Mouse (Mus musculus): ENCODE measurements around the gene Gm43517. TPM values are rescaled to one million over a fixed set of nuclear protein-coding genes. Genes with fewer than 3 reads are reported as not detected.

Gene Gm43517
- polyA plus RNA-seq, 1 experiment from 2014 or later: not detected

DNA sequence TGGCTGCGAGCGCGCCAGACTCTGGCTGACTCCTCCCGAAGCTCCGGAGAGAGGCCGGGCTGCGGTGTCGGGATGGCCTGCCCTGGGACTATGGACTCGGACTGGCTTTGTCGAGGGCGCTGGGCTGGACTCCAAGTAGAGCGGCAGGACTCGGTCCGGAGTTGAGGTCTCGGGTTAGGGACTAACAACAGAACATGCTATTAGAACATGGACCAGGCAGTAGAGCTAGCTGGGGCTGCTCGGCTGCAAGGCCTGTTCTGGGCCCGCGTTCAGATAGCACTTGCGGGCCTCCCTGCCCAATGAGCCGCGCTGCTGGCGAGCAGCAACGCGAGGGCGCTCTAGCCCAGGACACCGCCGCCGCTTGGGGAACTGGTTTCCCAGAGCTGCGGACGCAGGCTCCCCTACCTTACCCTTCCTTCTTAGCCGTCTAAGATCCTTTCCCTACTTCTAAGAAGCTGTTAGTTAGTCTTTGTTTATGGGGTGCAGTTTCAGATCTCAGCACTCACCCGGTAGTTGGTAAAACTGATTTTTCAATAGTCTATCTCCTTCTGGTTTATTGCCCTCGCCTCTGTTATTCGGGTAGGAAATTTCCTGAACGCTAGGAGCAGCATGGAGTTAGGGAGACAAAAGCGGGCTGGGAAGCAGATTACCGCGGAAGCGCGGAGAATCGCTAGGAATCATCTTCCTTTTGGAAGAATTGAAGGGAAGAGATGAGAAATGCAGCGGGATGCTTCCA lies 6.5 kb downstream of the Gm43517 start:
- Histone ChIP-seq H3K9me3 (ENCODE audit: control insufficient read depth, low read length) (no peaks in the 10 kb centered on the region), H3K27me3 (replicated peaks; ENCODE audit: control insufficient read depth, insufficient read depth, low read length) (peaks cover 86% of the 10 kb centered on the region), H3K27ac (ENCODE audit: low read depth) (no peak overlapping the region), H3K4me2 (ENCODE audit: low read length) (peak overlapping the region; percentile 26; the same call in 1 of the 2 replicates), H3K9ac (ENCODE audit: low read length) (no peak overlapping the region), H3K4me3 (ENCODE audit: low read depth, low read length) (peak overlapping the region; percentile 6; the same call in 1 of the 2 replicates), H3K4me1 (replicated peaks; ENCODE audit: control insufficient read depth, insufficient read depth, low read length) (no peaks in the 10 kb centered on the region), H3K36me3 (ENCODE audit: control insufficient read depth, insufficient read depth, low read length) (no peaks in the 10 kb centered on the region)
- 2% methylated on average over 42 of the region's 42 CpGs for WGBS
- ATAC-seq (replicated peaks; ENCODE audit: low FRiP score, low TSS enrichment, low read depth): peak; percentile 81
- DNase-seq (ENCODE audit: low spot score): peak; percentile 84

DNA sequence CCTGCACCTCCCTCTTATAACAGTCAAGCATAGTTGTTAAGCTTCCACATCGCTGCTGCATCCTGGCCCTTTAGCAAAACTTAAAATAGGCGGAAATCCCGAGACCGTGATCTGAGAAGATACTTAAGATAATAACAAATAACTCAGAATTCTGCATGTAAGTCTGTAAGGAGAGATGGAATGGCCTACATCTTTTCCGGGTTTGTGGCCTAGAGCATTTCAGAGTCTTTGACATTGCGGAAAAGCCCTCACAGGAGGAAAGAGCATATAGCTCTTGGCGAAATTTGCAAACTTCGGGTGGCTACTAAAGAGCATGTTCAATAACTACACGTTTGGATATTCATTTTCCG lies 7.0 kb downstream of the Gm43517 start:
- H3K4me1 ChIP-seq (replicated peaks; ENCODE audit: control insufficient read depth, insufficient read depth, low read length): no peaks in the 10 kb centered on the region
- peak overlapping the region; percentile 18; the same call in 1 of the 2 replicates for H3K4me2 ChIP-seq (ENCODE audit: low read length)
- DNase-seq (ENCODE audit: low spot score): no peak
- H3K36me3 ChIP-seq (ENCODE audit: control insufficient read depth, insufficient read depth, low read length): no peaks in the 10 kb centered on the region
- peaks cover 87% of the 10 kb centered on the region for H3K27me3 ChIP-seq (replicated peaks; ENCODE audit: control insufficient read depth, insufficient read depth, low read length)
- 2% methylated on average over 10 of the region's 10 CpGs for WGBS
- no peak for ATAC-seq (replicated peaks; ENCODE audit: low FRiP score, low TSS enrichment, low read depth)
- H3K4me3 ChIP-seq (ENCODE audit: low read depth, low read length): 0 out of 2 replicates have a peak overlapping the region, but pooled peaks have one; percentile 4
- H3K9ac ChIP-seq (ENCODE audit: low read length): no peak overlapping the region
- H3K27ac ChIP-seq (ENCODE audit: low read depth): no peak overlapping the region
- no peaks in the 10 kb centered on the region for H3K9me3 ChIP-seq (ENCODE audit: control insufficient read depth, low read length)

DNA sequence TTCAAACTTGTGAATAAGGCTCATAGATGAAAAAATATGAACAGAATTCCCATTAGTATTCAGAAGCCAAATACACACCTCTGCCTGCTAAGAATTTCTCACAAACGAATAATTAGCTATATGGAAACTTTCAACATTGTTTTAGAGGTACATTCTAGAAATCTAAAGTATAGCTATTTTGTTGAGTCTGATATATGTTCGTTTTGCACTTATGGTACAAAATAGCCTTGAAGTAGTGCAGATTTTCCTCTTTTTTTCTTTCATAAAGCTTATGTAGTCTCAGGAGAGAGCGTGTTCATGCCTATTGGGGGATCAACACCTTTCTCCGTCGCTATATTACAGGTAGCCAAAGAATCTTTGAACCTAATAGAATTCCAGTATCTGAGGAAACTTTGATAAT lies 7.9 kb downstream of the Gm43517 start:
- no peak overlapping the region for H3K9ac ChIP-seq (ENCODE audit: low read length)
- no peak overlapping the region for H3K27ac ChIP-seq (ENCODE audit: low read depth)
- no peak for DNase-seq (ENCODE audit: low spot score)
- ATAC-seq (replicated peaks; ENCODE audit: low FRiP score, low TSS enrichment, low read depth): no peak
- no peaks in the 10 kb centered on the region for H3K9me3 ChIP-seq (ENCODE audit: control insufficient read depth, low read length)
- WGBS: 8% methylated on average over 5 of the region's 5 CpGs
- no peak overlapping the region for H3K4me3 ChIP-seq (ENCODE audit: low read depth, low read length)
- no peaks in the 10 kb centered on the region for H3K4me1 ChIP-seq (replicated peaks; ENCODE audit: control insufficient read depth, insufficient read depth, low read length)
- H3K36me3 ChIP-seq (ENCODE audit: control insufficient read depth, insufficient read depth, low read length): no peaks in the 10 kb centered on the region
- H3K4me2 ChIP-seq (ENCODE audit: low read length): no peak overlapping the region
- peaks cover 92% of the 10 kb centered on the region for H3K27me3 ChIP-seq (replicated peaks; ENCODE audit: control insufficient read depth, insufficient read depth, low read length)

DNA sequence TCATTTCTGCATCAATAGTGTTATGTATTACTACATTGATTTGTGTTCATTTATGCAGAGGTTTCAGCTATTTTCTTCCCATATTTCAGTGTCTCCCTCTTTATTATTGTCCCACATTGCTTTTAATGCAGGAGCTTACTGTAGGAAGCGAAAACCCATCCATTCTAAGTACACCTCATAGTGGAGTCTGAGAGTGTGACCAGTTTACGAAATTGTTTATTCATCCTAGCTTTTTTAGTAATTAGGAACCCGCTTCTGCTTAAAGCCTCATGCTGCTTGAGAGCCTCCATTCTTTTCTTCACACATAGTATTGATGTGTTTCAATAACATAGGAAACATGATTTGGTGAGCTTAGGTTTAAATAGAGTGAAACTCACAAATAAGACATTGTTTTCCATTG lies 8.7 kb downstream of the Gm43517 start:
- Histone ChIP-seq H3K27ac (ENCODE audit: low read depth) (no peak overlapping the region), H3K4me3 (ENCODE audit: low read depth, low read length) (no peak overlapping the region), H3K27me3 (replicated peaks; ENCODE audit: control insufficient read depth, insufficient read depth, low read length) (peaks cover 94% of the 10 kb centered on the region), H3K4me2 (ENCODE audit: low read length) (no peak overlapping the region), H3K9me3 (ENCODE audit: control insufficient read depth, low read length) (no peaks in the 10 kb centered on the region), H3K36me3 (ENCODE audit: control insufficient read depth, insufficient read depth, low read length) (no peaks in the 10 kb centered on the region), H3K4me1 (replicated peaks; ENCODE audit: control insufficient read depth, insufficient read depth, low read length) (no peaks in the 10 kb centered on the region), H3K9ac (ENCODE audit: low read length) (no peak overlapping the region)
- WGBS: 13% methylated on average over 3 of the region's 3 CpGs
- DNase-seq (ENCODE audit: low spot score): no peak
- no peak for ATAC-seq (replicated peaks; ENCODE audit: low FRiP score, low TSS enrichment, low read depth)

DNA sequence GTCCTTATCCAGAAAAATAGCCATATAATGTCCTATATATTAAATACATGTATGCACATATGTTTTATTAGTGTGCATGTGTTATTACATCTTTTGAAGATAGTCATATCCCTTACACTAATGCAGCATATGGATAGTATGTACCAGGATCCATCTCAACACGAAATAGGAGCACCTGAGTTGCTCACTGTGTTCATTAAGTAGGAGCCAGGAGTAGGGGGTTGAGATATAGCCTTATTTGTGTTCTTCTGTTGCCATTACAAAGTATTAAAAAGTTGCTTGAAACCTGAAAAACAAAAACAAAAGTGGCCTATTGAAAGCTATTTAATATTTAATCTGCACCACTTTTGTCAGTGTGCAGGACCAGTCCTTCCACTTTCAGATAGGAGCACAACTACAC lies 9.2 kb downstream of the Gm43517 start:
- no peak overlapping the region for H3K27ac ChIP-seq (ENCODE audit: low read depth)
- no peak overlapping the region for H3K4me3 ChIP-seq (ENCODE audit: low read depth, low read length)
- no peak overlapping the region for H3K9ac ChIP-seq (ENCODE audit: low read length)
- DNase-seq (ENCODE audit: low spot score): no peak
- ATAC-seq (replicated peaks; ENCODE audit: low FRiP score, low TSS enrichment, low read depth): no peak
- H3K9me3 ChIP-seq (ENCODE audit: control insufficient read depth, low read length): no peaks in the 10 kb centered on the region
- WGBS: 0% methylated on average over 1 of the region's 1 CpGs
- no peaks in the 10 kb centered on the region for H3K36me3 ChIP-seq (ENCODE audit: control insufficient read depth, insufficient read depth, low read length)
- no peaks in the 10 kb centered on the region for H3K4me1 ChIP-seq (replicated peaks; ENCODE audit: control insufficient read depth, insufficient read depth, low read length)
- no peak overlapping the region for H3K4me2 ChIP-seq (ENCODE audit: low read length)
- H3K27me3 ChIP-seq (replicated peaks; ENCODE audit: control insufficient read depth, insufficient read depth, low read length): peaks cover 92% of the 10 kb centered on the region

DNA sequence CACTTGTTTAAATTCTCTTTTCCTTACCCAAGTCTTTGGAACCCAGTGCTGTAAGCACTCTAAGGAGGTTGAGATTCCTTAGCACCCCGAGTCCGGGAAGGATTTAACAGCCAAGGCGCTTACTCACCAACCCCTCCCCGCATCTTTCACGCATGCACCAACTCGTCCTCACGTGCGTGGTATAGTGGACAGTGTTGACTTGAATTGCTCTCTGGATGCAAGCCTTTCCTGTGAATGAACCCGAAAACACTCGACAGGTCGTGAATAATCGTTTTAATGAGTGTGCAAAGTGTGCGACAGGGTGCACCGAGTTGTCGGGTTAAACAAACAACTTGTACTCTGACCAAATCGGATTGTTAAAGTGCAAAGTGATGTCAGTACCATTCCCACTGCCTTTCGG lies 9.9 kb downstream of the Gm43517 start:
- no peak overlapping the region for H3K9ac ChIP-seq (ENCODE audit: low read length)
- ATAC-seq (replicated peaks; ENCODE audit: low FRiP score, low TSS enrichment, low read depth) (no peak), DNase-seq (ENCODE audit: low spot score) (no peak)
- H3K36me3 ChIP-seq (ENCODE audit: control insufficient read depth, insufficient read depth, low read length): no peaks in the 10 kb centered on the region
- H3K27me3 ChIP-seq (replicated peaks; ENCODE audit: control insufficient read depth, insufficient read depth, low read length): peaks cover 90% of the 10 kb centered on the region
- H3K9me3 ChIP-seq (ENCODE audit: control insufficient read depth, low read length): no peaks in the 10 kb centered on the region
- H3K4me3 ChIP-seq (ENCODE audit: low read depth, low read length): no peak overlapping the region
- H3K27ac ChIP-seq (ENCODE audit: low read depth): no peak overlapping the region
- no peaks in the 10 kb centered on the region for H3K4me1 ChIP-seq (replicated peaks; ENCODE audit: control insufficient read depth, insufficient read depth, low read length)
- under 1% methylated on average over 17 of the region's 17 CpGs for WGBS
- H3K4me2 ChIP-seq (ENCODE audit: low read length): no peak overlapping the region

DNA sequence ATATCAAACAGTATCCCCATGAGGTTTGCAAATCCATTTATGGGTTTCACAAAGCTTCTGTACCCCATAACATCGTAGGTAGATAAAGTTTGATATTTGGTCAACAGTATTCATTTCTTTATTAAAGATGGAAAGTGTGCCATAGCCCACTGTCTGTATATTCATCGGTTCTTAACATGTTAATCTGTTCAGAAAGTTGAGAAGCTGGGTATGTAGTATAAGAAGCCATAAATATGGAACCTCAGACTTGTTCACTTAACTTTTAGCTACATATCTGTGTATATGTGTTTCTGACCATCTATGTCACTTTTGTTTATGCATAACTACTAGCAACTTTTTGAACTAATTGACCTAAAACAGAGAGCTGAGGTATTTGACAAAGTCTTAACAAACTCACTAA lies 11.0 kb downstream of the Gm43517 start:
- Histone ChIP-seq H3K4me2 (ENCODE audit: low read length) (no peak overlapping the region), H3K4me1 (replicated peaks; ENCODE audit: control insufficient read depth, insufficient read depth, low read length) (peaks cover 2% of the 10 kb centered on the region; the same call in 1 of the 2 replicates), H3K36me3 (ENCODE audit: control insufficient read depth, insufficient read depth, low read length) (no peaks in the 10 kb centered on the region), H3K27ac (ENCODE audit: low read depth) (no peak overlapping the region), H3K9me3 (ENCODE audit: control insufficient read depth, low read length) (no peaks in the 10 kb centered on the region), H3K4me3 (ENCODE audit: low read depth, low read length) (no peak overlapping the region), H3K27me3 (replicated peaks; ENCODE audit: control insufficient read depth, insufficient read depth, low read length) (peaks cover 90% of the 10 kb centered on the region), H3K9ac (ENCODE audit: low read length) (no peak overlapping the region)
- ATAC-seq (replicated peaks; ENCODE audit: low FRiP score, low TSS enrichment, low read depth): no peak
- no peak for DNase-seq (ENCODE audit: low spot score)
- WGBS: 14% methylated on average over 2 of the region's 2 CpGs

DNA sequence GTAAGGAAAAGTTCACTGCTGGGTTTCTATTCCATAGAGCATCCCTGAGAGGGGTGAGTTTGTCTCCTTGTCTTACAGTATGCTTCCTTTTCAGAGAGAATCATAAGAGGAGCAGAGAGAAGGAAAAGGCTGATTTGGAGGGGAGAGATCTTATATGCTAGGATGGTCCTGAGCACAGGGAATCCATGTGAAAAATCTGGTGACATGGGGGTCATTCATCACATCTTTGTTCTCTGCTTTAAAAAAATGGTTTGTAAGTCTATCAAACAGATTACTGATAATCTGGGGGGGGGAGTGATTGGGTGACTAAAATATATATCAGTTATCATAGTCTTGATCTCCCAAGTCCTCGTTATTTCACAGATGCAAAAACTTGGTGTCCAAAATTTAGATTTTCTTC lies 11.8 kb downstream of the Gm43517 start:
- H3K4me1 ChIP-seq (replicated peaks; ENCODE audit: control insufficient read depth, insufficient read depth, low read length): peaks cover 9% of the 10 kb centered on the region; the same call in 1 of the 2 replicates
- no peak overlapping the region for H3K27ac ChIP-seq (ENCODE audit: low read depth)
- H3K36me3 ChIP-seq (ENCODE audit: control insufficient read depth, insufficient read depth, low read length): no peaks in the 10 kb centered on the region
- peaks cover 90% of the 10 kb centered on the region for H3K27me3 ChIP-seq (replicated peaks; ENCODE audit: control insufficient read depth, insufficient read depth, low read length)
- H3K4me3 ChIP-seq (ENCODE audit: low read depth, low read length): no peak overlapping the region
- no peak overlapping the region for H3K4me2 ChIP-seq (ENCODE audit: low read length)
- no peak for DNase-seq (ENCODE audit: low spot score)
- H3K9me3 ChIP-seq (ENCODE audit: control insufficient read depth, low read length): no peaks in the 10 kb centered on the region
- no peak overlapping the region for H3K9ac ChIP-seq (ENCODE audit: low read length)
- ATAC-seq (replicated peaks; ENCODE audit: low FRiP score, low TSS enrichment, low read depth): no peak
- WGBS: 32% methylated on average over 1 of the region's 1 CpGs

All from intestine, embryonic 14.5 days (tissue).